Mouse (Mus musculus) ovary, adult 18-20 months (tissue): ENCODE results near the gene Ptpdc1.
A peak's percentile ranks its signal among the peaks of the same experiment; 100 is the strongest.

Experiments
- DNase-seq: peaks from one replicate; pipeline ENCODE4 v3.0.0; 2022; ENCODE audit warnings: low spot score, mixed read lengths

The Ptpdc1 gene

DNA sequence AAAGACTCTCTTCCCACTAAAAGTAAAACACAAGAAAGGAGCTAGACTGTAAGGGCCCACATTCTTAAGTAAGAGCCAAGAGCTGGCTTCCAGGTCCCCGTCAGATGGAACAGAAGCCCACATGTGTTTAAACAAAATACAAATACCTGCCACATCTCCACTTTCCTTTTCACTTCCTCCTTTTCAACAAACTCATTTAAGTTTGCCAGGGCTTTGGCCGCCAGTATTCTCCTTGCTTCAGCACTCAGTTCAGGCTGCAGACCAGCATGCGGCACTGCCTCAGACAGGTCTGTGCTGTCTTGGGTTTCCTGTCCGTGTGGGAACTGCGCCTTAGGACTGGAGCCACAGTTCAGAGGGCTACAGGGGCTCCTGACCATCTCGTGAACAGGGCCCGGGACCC, 39.7 kb downstream of the Ptpdc1 start:
- DNase-seq = no peak

DNA sequence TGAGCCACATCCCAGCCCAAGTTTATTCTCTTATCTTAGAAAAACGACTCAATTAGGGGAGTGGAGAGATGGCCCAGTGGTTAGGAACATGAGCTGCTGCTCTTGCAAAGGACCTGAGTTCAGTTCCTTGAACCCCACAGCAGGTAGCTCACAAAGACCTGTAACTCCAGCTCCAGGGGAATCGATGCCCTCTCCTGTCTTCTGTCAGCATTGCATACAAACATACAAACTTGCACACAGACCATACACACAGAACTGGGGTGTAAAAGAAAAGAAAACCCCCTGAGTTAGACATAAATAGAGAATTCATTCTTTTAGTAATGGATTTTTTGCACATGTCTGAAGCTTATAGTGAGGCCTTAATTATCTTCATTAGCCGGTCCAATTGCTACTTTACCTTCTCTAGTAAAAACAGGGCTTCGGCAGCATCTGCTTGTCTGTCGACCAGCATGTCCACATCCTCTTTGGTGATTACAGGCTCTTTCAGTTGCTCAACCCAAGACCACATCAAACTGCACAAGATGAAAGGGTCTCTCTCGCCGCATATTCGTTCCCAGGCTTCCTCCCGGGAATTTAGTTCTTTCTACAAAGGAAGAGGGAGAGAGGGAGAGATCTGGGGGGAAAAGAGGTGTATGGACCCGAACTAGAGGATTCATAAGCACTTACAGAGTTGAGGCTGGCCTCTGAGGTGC, 42.6 kb downstream of the Ptpdc1 start:
- no peak for DNase-seq

DNA sequence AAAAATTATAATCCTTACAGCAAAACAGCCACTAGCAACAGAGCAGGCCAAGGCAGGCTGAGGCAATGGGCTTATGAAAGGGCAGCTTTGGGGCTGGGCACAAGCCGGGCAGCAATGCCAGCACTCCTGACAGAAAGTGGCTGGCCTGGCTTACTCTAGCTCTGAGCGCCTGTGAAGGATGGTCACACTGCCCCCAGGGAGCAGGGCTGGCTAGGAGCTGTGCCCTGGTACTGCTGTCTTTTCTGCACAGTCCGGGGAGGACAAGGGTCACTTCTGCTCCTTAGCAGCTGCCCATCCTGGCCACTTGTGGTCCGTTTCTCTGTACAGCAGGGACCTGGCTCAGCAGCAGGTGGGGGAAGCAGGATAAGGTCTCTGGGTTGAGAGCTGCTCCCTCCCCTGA, 46.8 kb downstream of the Ptpdc1 start:
- DNase-seq = no peak

DNA sequence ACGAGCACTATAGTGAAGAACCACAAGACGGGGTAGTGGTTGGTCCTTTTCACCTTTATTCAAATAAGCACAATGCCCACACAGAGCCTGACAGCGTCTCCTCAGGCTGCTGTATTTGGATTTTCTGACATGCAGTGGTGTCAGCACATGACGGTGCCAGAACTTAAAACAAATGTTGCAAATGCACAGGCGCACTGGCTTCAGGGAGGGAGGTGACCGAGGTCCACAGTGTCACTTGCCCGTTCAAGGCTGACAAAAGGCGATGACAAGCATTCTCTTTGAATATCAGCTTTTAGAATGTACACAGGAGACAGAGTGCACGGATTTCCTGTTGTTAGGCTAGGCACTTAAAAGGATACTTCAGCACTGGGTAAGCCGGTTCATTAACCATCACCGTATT, 47.6 kb downstream of the Ptpdc1 start:
- DNase-seq = no peak

DNA sequence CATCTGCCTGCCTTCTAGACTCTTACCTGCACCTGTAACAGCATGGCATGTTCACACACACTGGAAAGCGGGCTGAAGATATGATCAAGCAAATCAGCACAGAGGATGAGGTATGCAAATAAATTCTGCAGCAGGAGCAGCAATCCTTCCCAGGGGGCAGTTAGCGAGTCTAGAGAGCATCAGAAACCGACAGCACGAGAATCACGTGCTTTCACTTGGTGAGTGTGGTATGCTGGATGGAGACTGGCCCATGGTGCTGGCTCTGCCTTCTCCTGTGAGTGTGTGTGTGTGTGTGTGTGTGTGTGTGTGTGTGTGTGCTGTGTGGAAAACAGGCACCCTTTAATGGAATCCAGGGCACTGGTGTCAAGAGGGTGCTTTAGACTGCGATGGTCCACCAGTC, 48.5 kb downstream of the Ptpdc1 start:
- DNase-seq = no peak

DNA sequence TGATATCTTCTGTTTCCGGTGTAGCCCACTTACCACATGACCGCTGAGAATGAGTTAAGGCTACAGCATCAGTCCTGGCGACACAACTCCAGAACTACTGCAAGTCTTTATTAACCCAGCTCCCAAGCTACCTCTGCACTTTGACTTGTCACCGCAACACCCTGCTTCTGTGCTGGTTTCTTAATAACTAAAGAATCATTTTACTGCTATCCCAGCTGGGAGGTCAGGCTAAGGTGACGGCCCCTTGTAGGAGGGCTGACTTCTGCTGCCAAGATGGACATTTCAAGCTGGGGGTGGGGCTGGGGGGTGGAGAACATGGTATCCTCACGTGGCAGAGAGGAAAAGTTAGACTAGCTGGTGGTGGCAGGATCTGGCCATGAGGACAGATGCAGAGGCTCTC, 50.7 kb downstream of the Ptpdc1 start:
- DNase-seq = no peak

DNA sequence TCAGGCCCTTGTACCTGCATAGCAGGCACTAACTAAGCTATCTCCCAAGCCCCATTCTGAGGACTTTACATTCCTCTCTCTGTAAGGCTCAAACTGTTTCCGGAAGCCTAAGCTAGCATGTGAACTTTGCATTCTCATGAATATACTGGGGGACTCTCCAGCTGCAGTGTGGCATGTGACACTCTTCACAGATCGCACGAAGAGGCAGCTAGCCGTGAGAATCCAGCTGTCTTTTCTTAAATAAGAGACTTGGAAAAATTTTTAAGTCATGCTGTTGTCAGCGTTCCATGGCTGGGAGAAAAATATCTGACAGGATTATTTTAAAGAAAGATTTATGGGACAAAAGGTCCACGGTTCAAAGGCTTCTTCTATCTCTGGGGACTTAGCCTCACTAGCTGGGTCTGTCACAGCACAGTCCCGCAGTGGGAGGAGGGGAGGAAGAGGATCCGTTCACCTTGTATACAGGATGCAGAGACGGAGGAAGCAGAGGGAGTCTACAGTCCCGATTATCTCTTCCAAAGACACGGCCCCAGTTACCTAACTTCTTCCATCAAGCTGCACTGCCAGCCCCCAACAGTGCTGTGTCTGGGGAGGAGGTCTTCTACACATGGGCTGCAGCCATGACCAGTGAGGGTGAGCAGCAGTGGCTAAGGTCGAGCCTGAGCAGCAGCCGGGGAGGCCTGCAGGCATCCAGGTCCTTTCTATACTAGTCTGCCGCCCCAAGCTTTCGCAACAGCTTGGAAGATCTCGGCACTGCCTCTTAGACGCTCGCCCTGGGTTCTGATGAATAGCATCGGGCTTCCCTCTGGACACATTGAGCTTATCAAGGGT, 51.7 kb downstream of the Ptpdc1 start:
- DNase-seq = no peak

DNA sequence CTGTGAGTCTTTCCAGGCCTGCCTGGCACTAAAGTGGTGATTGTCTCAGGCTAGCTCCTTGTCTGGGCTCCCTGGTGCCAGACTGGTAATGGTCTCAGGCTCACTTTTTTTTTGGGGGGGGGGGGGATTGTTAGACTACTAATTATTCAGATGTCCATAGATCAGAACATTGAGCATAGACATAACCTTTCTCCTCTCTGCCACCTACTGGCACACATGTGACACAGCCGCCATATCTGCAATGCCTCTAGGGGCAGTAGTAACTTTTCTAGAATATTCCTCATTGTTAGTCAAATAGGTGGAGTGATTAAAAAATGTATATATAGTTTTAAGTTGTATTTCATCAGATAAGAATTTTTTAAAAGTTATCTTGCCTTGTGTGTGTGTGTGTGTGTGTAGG, 53.3 kb downstream of the Ptpdc1 start:
- no peak for DNase-seq

DNA sequence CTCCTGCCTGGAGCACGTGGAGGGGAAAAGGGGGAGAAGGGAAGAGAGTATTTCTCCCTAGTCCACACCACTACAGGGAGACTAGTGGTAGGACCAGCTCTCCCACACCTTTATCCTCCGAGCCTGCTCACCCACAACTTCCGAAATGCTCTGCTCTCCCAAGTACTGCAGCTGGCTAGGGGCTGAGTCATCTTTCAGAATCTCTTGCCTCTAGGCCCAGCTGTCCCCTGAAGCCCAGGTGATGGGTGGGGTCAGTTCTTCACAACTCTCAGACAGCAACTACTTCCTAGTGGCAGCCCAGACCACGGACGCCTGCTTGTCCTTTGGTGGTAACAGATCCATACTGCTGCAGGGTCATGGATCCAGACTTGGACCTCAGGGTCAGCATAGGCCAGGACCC, 54.2 kb downstream of the Ptpdc1 start:
- no peak for DNase-seq

DNA sequence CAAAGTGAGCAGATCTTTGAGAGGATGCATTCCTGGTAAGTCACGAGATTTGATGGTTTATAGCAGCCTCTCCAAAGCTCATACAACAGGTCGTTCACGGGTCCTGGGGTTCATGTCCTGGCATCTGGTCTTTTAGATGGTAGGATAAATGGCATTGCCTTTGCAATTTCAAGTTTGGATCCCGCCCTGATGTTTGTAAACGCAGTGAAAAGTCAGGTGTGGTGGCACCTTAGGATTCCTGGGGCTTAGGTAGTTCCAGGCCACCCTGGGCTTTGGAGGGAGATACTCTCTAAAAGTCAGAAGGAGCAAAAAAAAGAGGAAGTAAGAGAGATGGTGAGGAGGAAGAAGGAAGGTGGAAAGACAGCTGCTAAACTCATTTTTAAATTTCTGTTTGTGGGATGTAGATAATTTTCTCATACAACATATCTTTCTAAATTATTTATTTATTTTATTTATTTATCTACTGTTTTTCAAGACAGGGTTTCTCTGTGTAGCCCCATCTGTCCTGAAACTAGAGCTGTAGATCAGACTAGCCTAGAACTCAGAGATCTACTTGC, 55.8 kb downstream of the Ptpdc1 start:
- no peak for DNase-seq

DNA sequence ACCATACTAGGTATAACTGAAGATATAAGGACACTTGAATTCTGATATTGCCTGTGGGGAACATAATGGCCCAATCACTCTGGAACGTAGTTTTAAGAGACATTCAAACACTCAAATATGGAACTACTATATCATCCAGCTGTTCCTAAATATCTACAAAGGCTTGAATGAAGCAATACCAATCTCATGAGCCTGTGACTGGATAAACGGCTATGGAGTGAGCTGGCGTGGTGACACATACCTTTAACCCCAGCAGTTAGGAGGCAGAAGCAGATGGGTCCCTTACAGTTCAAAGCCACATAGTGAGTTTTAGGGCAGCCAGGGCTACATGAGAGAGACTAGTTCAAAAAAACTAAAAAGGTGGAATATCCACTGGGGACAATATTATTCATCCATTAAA, 57.8 kb downstream of the Ptpdc1 start:
- DNase-seq = no peak

DNA sequence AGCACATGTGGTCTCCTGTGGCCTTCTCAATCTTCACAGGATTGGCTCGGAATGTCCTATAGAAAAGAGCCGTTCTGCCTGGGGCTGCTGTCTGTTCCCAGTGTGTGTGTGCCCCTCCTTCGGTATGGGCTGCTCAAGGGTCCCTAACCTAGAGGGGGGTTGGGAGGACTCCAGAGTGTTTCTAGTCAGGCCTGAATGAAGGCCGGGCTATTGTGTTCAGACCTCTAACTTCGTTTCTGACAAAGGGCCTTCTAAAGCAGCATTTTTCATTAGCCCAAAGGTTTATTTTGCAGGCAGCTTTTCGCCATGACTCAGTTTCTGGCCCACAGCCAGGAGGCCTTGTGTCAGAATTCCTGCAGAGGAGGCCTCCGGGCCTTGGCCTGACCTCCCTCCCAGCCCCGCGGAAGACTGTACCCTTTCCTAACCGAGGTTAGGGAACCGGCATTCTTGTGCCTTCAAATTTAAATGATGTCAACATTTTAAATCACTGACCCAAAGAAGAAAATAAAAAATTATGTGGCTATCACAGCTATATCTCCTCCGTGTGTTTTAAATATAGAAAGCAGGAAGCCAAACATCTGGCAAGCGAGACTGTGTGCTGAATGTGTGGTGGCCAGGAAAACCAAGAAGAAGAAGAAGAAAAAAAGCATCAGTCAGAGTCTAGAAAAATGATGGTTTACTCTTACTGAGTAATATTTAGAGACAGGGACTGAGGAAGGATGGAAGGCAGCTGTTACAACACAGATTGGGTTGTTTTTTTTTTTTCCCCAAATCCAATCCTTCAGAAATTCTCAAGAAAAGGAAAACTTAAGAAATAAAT, 59.1 kb downstream of the Ptpdc1 start:
- peak; percentile 90 for DNase-seq

DNA sequence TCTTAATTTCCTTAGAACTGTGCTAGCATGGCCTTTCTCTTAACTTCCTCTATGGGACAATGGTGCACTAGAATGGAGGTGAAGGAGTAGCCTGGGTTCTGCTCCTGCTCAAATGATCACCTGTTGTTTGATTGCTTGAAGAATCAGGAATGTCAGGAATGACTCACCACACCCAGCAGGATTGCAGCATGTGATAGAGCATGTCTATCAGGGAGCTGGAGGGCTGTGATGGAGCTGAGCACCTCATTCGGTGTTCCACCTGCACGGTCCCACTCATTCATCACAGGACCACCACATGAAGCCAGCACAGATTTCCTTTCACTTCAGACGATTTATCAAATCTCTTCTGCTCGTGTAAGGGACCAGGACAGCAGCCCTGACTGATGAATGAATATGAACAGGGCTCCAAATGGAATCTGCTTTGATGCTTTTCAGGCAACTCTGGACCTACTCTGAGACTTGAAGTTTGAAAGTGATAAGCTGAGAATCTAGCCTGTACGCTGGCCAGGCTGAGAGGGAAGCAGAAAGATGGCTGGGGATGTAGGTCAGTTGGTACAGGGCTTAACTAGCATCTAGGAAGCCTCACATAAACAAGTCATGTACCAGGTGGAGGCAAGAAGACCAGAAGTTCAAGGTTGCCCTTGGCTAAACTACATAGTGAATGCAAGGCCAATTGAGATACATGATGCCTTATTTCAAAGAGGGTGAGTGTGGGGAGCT, 60.4 kb downstream of the Ptpdc1 start:
- no peak for DNase-seq

DNA sequence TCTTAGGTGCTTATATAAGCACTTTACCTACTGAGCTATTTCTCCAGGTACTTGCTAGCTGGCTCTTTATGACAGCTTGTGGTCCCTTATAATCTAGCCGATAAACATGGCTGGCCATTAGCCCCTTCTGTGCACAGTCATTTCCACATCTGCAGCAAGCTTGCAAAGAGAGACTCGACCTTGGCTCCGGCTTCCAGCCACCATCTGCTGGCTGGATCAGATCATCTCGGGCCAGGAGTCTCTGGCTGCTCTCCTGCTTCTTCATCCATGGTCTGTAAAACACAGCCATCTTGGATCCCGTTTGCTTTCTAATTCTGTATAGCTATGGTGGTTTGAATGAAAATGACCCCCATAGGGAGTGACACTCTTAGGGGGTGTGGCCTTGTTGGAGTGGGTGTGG, 63.1 kb downstream of the Ptpdc1 start:
- no peak for DNase-seq

DNA sequence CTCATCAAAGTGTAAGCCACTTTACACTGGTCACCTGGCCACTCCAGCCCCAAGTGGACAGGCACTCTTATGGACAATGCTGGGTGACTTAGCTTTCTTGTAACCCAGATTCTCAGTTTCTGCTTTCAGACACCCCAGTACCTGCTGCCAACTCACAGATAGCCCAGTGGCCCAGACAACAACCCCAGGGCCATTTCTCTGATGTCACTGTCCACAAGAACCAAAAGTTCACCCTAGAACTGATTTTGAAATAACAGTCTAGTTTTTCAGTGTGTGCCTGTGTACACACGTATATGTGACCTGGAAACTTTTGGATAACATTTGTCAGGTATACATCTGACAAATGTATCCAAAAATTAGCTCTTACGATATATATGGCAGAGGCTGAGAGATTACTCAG, 64.0 kb downstream of the Ptpdc1 start:
- no peak for DNase-seq

DNA sequence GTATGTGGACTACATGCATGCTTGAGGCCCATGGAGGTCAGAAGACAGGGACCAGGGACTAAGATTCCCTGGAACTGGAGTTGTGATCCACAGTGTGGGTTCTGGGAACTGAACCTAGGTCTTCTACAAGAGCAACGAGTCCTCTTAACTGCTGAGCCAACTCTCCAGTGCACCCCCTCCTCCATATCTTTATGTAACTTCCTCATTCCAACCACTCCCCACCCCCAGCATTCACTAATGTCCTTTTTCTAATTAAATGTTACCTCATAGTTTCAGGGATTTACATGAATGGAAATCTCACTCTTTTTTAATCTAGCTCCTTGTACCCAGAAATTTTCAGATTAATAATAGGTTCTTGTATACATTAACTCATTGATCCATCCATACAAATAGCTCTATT, 69.5 kb downstream of the Ptpdc1 start:
- no peak for DNase-seq

DNA sequence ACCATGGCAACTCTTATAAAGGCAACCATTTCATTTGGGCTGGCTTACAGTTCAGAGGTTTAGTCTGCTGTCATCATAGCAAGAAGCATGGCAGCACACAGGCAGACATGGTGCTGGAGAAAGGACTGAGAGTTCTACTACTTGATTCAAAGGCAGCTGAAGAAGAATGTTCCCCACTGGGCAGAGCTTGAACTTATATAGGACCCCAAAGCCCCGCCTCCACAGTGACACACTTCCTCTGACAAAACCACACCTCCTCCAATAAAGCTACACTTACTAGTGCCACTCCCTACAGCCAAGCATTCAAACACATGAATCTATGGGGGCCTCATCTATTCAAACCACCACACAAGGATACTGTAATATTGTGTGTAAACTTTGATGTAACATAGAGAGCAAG, 70.9 kb downstream of the Ptpdc1 start:
- DNase-seq = no peak

DNA sequence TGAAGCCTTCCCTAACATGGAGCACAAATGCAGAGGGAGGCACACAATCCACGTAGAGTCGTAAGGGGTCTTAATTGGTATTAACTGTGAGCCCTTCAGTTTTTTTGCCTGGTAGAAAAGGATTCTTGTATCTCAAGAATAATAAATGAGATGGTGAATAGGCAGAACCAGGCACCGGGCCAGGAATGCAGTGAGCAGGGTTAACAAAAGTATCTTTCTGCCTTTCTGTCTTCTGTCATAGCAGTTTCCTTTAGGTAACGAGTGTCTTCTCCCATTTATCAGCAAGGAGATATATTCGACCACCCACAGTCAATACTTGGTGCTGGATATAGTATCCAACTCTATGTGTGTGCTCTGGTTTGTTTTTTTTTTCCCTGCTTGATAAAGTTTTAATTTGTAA, 72.0 kb downstream of the Ptpdc1 start:
- no peak for DNase-seq

DNA sequence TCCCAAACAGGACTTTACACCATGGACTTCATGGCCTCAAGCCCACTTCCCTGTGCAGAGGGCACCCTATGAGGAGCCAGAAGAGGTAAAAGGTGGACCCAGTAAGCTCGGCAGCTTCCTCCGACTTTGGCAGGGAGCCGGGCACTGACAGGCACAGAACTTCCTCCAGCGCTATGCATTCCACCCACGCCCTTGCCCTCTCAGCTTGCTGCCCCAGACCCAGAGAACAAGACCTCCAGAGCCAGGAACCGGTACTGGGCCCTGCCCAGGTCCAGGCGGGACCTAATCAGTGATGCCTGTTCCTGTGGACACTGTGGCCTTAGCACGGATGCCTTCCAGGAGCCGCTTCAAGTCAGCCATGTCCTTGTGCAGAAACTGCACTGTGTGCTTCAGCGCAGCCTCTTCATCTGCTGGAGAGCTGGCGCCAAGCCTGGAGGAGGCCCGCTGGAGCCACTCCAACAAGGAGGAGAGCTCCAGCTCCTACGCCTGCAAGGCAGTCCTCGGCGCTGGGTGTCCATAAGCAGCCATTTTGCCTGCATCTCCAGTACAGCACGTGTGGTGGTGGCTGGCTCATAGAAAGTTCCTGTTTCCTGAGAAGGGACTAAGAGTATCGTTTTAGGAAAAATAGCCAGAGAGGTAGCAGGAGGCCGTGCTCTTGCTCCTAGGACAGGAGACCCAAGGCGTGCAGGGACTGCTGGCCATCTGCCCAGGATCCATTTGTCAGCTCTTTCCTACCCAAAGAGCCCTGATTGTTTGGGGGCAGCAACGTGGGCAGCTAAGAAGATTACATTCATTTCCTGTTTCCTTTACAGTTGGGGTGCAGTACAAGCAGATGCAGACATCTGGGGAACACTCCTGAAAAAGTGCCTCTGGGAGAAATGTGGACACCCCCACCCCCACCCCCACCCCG, 73.0 kb downstream of the Ptpdc1 start:
- peak; percentile 93 for DNase-seq

DNA sequence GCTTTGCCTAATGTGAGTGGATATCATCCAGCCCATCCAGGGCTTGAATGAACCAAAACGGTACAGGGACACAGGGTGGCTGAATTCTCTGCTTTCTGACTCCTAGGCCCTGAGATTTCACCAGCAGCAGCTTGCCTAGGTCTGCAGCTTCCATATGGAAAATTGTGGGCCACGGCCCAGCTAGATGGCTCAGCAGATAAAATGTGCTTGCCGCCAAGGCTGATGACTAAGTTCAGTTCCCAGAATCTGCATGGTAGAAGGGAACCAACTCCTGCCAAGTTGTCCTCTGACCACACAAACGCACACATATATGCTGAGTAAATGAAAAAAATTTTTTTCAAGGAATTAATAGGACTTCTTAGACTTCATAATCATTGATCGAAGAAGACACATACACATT, 77.2 kb downstream of the Ptpdc1 start:
- peak; percentile 33 for DNase-seq

DNA sequence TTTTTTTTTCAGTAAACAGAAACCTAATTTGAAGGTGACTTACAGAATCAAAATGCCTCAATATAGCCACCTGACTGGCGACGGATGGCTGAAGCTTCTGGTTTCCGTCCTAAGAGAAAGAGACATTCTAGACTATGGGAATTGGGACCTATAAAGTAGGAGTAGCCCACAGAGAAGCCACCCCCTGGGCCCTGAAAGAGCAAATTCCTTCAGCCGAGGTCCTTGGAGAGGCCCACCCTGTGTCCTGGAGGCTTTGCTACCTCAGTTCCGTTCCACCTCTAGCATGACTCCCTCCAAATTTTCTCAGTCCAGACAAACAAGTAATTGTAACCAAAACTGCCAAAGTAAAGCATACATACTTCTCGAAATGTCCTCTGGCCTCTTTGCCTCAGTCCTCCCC, 77.8 kb downstream of the Ptpdc1 start:
- no peak for DNase-seq
